Mouse (Mus musculus) colon, adult 2 months (tissue): Measurements from ENCODE around the gene Gm14305. TPM values are rescaled to one million over a fixed set of nuclear protein-coding genes. Genes with fewer than 3 reads are reported as not detected.

Source experiments
- polyA plus RNA-seq: library from polyadenylated mRNA; depleted of rRNA; stranded (reverse); fragments of >200 nt; gene quantifications from 2 replicates; pipeline ENCODE4 v1.2.3, GENCODE M21; 2012; rRNA removed

The Gm14305 gene
- polyA plus RNA-seq, result 0.65 and 0.76 TPM in 2 replicates

DNA sequence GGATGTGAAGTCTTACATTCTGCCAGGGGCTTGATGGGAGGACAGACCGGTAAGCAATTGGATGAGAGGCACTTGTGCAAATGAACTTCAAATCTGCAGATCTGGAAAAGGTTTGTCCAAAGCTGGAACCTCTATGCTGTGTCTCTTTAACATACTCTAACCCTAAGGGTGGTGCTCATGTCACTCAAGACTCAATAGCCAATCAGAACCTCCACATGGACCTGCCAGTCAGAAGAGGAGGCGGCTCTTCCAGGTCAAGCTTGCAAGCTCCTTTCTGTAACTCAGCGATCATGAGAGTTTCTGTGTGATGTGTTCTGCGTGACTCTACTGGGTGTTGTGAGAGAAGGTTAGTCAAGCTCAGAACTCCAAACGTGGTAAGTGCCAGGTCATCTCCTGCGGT, at the start of gene Gm14305:
TSS of gene Gm14305 (plus strand) at position 278 of the 400 bp plus-strand sequence.

DNA sequence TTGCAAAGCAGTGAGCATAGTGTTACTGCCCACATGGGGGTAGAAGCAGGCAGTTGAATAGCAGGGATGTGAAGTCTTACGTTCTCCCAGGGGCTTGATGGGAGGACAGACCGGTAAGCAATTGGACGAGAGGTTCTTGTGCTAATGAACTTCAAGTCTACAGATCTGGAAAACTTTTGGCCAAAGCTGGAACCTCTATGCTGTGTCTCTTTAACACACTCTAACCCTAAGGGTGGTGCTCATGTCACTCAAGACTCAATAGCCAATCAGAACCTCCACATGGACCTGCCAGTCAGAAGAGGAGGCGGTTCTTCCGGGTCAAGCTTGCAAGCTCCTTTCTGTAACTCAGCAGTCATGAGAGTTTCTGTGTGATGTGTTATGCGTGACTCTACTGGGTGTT, 37.9 kb upstream of the Gm14305 start, which contains the start of gene Zfp973:
TSS of gene Zfp973 (plus strand) at position 301 of the 400 bp plus-strand sequence.

Other genes starting within 250 kb of the Gm14305 start
- 0.50 TPM in 1 of 2 replicates, not detected in the other for gene Gm14434, start 221.5 kb upstream of the Gm14305 start, polyA plus RNA-seq
- not detected in 2 replicates for gene Zfp967, start 187.3 kb upstream of the Gm14305 start, polyA plus RNA-seq
- 2.0 TPM in 1 of 2 replicates, not detected in the other for gene Gm14308, start 72.0 kb upstream of the Gm14305 start, polyA plus RNA-seq
- gene Zfp973, start 37.8 kb upstream of the Gm14305 start, polyA plus RNA-seq, result 0.30 and 0.67 TPM in 2 replicates
- gene Gm14295, start 90.3 kb downstream of the Gm14305 start, polyA plus RNA-seq, result 0.49 and 0.66 TPM in 2 replicates
- gene Gm14408, start 122.8 kb downstream of the Gm14305 start, polyA plus RNA-seq, result not detected in 2 replicates
- gene Gm14296, start 219.5 kb downstream of the Gm14305 start, polyA plus RNA-seq, result 0.40 and 0.71 TPM in 2 replicates